Mouse (Mus musculus) hindbrain, embryonic 10.5 days (tissue): ENCODE data around the gene Esrrg. TPM values are rescaled to one million over a fixed set of nuclear protein-coding genes. Genes with fewer than 3 reads are reported as not detected.
A peak's percentile ranks its signal among the peaks of the same experiment; 100 is the strongest.

Experiments used
- DNase-seq: peaks from one replicate; pipeline ENCODE4 v3.0.0-alpha.2; 2017; ENCODE audit warnings: low spot score
- H3K27ac ChIP-seq: fragments of 300-500 bp; sonication (generic); 2 replicates; pipeline ENCODE4 v1.5.1; 2016; ENCODE audit warnings: mild to moderate bottlenecking, moderate library complexity
- H3K27me3 ChIP-seq: fragments of 300-500 bp; sonication (generic); 2 replicates; pipeline ENCODE4 v1.6.1; 2016; ENCODE audit warnings: mild to moderate bottlenecking; ENCODE audit not compliant: poor library complexity, insufficient read depth, severe bottlenecking
- H3K36me3 ChIP-seq: fragments of 300-500 bp; sonication (generic); 2 replicates; pipeline ENCODE4 v1.6.1; 2016; ENCODE audit warnings: mild to moderate bottlenecking, moderate library complexity
- H3K4me1 ChIP-seq: fragments of 300-500 bp; sonication (generic); replicated peaks from 2 replicates; pipeline ENCODE4 v1.6.1; 2016; ENCODE audit warnings: mild to moderate bottlenecking
- H3K4me3 ChIP-seq: fragments of 300-500 bp; sonication (generic); 2 replicates; pipeline ENCODE4 v1.5.1; 2016; ENCODE audit warnings: mild to moderate bottlenecking, moderate library complexity
- H3K9me3 ChIP-seq: fragments of 300-500 bp; sonication (generic); 2 replicates; pipeline ENCODE4 v1.6.1; 2016; ENCODE audit warnings: mild to moderate bottlenecking, moderate library complexity
- WGBS: fragments of 180-500 bp; shearing (Covaris S2); methylation state at CpG from one replicate; pipeline ENCODE4 v1.1.7; 2016; 5-methylcytosine and 5-hydroxymethylcytosine counted together
- polyA plus RNA-seq: library from polyadenylated mRNA; unstranded; fragments of >200 nt; fragmentation: Nextera tagmentation; extraction: Ambion mirVana; gene quantifications from 2 replicates; pipeline ENCODE4 v1.2.1, GENCODE M21; 2016

The Esrrg gene
- polyA plus RNA-seq, 1 experiment from 2014 or later, result 5.8 TPM

GRCm38 (mm10) chr1:188221226-188221792, 612.7 kb downstream of the Esrrg start:
- Histone ChIP-seq H3K4me3 (no peak overlapping the region), H3K27ac (no peak overlapping the region), H3K4me1 (no peaks in the 10 kb centered on the region), H3K36me3 (no peaks in the 10 kb centered on the region), H3K9me3 (no peaks in the 10 kb centered on the region), H3K27me3 (no peaks in the 10 kb centered on the region)
- 87% methylated on average over 4 of the region's 4 CpGs for WGBS
- DNase-seq, result no peak

- Histone ChIP-seq H3K36me3 (no peaks in the 10 kb centered on the region), H3K4me1 (no peaks in the 10 kb centered on the region), H3K27ac (no peak overlapping the region), H3K27me3 (no peaks in the 10 kb centered on the region), H3K4me3 (no peak overlapping the region), H3K9me3 (no peaks in the 10 kb centered on the region)
- no peak for DNase-seq
- WGBS, result 85% methylated on average over 5 of the region's 5 CpGs
Measured at GRCm38 (mm10) chr1:188233036-188233724, 624.6 kb downstream of the Esrrg start.

GRCm38 (mm10) chr1:188238636-188239035, 630.0 kb downstream of the Esrrg start:
- no peaks in the 10 kb centered on the region for H3K36me3 ChIP-seq
- DNase-seq, result no peak
- no peaks in the 10 kb centered on the region for H3K9me3 ChIP-seq
- no peak overlapping the region for H3K4me3 ChIP-seq
- no peak overlapping the region for H3K27ac ChIP-seq
- no peaks in the 10 kb centered on the region; the same call in 1 of the 2 replicates for H3K4me1 ChIP-seq
- no peaks in the 10 kb centered on the region for H3K27me3 ChIP-seq

GRCm38 (mm10) chr1:188241766-188242165, 633.2 kb downstream of the Esrrg start:
- H3K36me3 ChIP-seq, result no peaks in the 10 kb centered on the region
- no peak overlapping the region for H3K27ac ChIP-seq
- no peak for DNase-seq
- no peaks in the 10 kb centered on the region for H3K27me3 ChIP-seq
- H3K4me3 ChIP-seq, result no peak overlapping the region
- 92% methylated on average over 10 of the region's 10 CpGs for WGBS
- H3K4me1 ChIP-seq, result no peaks in the 10 kb centered on the region; the same call in 1 of the 2 replicates
- no peaks in the 10 kb centered on the region for H3K9me3 ChIP-seq

- no peak for DNase-seq
- Histone ChIP-seq H3K4me3 (no peak overlapping the region), H3K27me3 (no peaks in the 10 kb centered on the region), H3K4me1 (peaks cover 26% of the 10 kb centered on the region), H3K36me3 (no peaks in the 10 kb centered on the region), H3K27ac (no peak overlapping the region), H3K9me3 (no peaks in the 10 kb centered on the region)
- 88% methylated on average over 7 of the region's 7 CpGs for WGBS
Measured at GRCm38 (mm10) chr1:188257500-188257899, 648.9 kb downstream of the Esrrg start.

- 51% methylated on average over 6 of the region's 6 CpGs for WGBS
Measured at GRCm38 (mm10) chr1:188260259-188261107, 651.9 kb downstream of the Esrrg start.

GRCm38 (mm10) chr1:188261903-188262682, 653.5 kb downstream of the Esrrg start, which contains the start of gene Ush2a:
Gene Ush2a, plus strand, starts transcription at chr1:188262023.
- 51% methylated on average over 10 of the region's 10 CpGs for WGBS

More at GRCm38 (mm10) chr1:188260259-188261107, 651.9 kb downstream of the Esrrg start:
- H3K4me3 ChIP-seq, result no peak overlapping the region
- H3K36me3 ChIP-seq, result no peaks in the 10 kb centered on the region
- H3K27me3 ChIP-seq, result no peaks in the 10 kb centered on the region
- H3K27ac ChIP-seq, result peak overlapping the region; percentile 78
- H3K4me1 ChIP-seq, result peaks cover 30% of the 10 kb centered on the region
- DNase-seq, result peak; percentile 15
- H3K9me3 ChIP-seq, result no peaks in the 10 kb centered on the region

More at GRCm38 (mm10) chr1:188261903-188262682, 653.5 kb downstream of the Esrrg start, which contains the start of gene Ush2a:
- H3K27ac ChIP-seq, result peak within 1 kb of the TSS; percentile 57
- no peak for DNase-seq
- H3K9me3 ChIP-seq, result no peaks in the 10 kb centered on the region
- H3K4me1 ChIP-seq, result peaks cover 30% of the 10 kb centered on the region
- no peaks in the 10 kb centered on the region for H3K36me3 ChIP-seq
- H3K4me3 ChIP-seq, result no peak within 1 kb of the TSS
- no peaks in the 10 kb centered on the region for H3K27me3 ChIP-seq
